Mouse (Mus musculus): ENCODE results near the gene Gopc. TPM values are rescaled to one million over a fixed set of nuclear protein-coding genes. Genes with fewer than 3 reads are reported as not detected.

Gopc gene
- 5.0 and 7.5 TPM in 2 replicates for polyA plus RNA-seq (2015; fragmentation: Nextera tagmentation; extraction: Ambion mirVana)

GRCm38 (mm10) chr10:52381845-52382591, at the start of gene Gopc:
TSS of gene Gopc (minus strand) at chr10:52382124.

GRCm38 (mm10) chr10:52417299-52417997, 35.5 kb upstream of the Gopc start, which contains the start of gene Nus1:
TSS of gene Nus1 (plus strand) at chr10:52417547.

GRCm38 (mm10) chr10:52388922-52389430, 7.1 kb upstream of the Gopc start, which contains the start of gene Nepn:
TSS of gene Nepn (plus strand) at chr10:52388972.

GRCm38 (mm10) chr10:52358467-52358866, 23.5 kb downstream of the Gopc start, which contains the start of gene Gm26741:
TSS of gene Gm26741 (plus strand) at chr10:52358767.

Other genes with a start within 250 kb of the Gopc start
- gene Ros1, start 186.9 kb downstream of the Gopc start, polyA plus RNA-seq (2015; fragmentation: Nextera tagmentation; extraction: Ambion mirVana), result not detected in 2 replicates
- gene Dcbld1, start 148.5 kb downstream of the Gopc start, polyA plus RNA-seq (2015; fragmentation: Nextera tagmentation; extraction: Ambion mirVana), result 2.8 and 3.1 TPM in 2 replicates
- not detected in 2 replicates for gene Gm26741, start 23.4 kb downstream of the Gopc start, polyA plus RNA-seq (2015; fragmentation: Nextera tagmentation; extraction: Ambion mirVana)
- not detected in 2 replicates for gene Nepn, start 6.8 kb upstream of the Gopc start, polyA plus RNA-seq (2015; fragmentation: Nextera tagmentation; extraction: Ambion mirVana)
- 8.5 TPM in 2 replicates for gene Nus1, start 35.4 kb upstream of the Gopc start, polyA plus RNA-seq (2015; fragmentation: Nextera tagmentation; extraction: Ambion mirVana)

Measured in spleen, postnatal 0 days (tissue).